Comparison of ENCODE assay signal across 16 mouse cellular contexts in the genomic region with DNA sequence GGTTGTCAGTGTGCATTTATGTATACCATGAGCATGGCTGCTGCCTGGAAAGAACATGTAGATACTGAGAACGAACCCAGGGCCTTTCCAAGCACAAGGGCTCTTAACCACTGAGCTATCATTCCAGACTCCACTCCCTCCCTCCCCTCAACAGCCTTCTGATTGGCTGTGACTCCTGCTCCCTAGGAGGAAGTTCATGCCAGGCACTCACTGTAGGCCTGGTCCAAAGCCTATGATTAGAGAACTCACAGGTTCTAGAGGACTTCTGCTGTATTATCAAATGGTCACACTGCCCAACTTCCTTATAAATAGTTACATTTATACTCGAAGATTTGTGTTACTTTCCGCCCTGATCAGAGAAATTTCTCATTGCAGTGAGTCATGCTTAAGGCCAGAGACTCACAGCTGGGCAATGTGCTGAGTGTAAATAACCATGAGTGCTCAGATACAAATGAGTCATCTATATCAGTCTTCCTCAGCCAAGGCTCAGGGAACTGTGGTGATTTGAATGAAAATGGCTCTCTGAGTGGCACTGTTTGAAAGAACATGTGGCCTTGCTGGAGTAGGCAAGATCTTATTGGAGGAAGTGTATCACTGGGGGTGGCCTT. TPM values are rescaled to one million over a fixed set of nuclear protein-coding genes. Genes with fewer than 3 reads are reported as not detected.
DNase-seq lines count a peak whose midpoint lies in the region; ATAC-seq and TF ChIP-seq lines count a peak whose summit lies in the region.
"Had no signal": no experiment of that assay in that cellular context is flagged by ENCODE, and none has a peak within 500 bp of the region (broad histone marks: within the 10 kb centered on the region; RNA-seq: fewer than 3 reads in every experiment).

No protein-coding gene starts in this region.

- no peak overlapping the region for H3K27ac ChIP-seq in stomach, postnatal 0 days (replicated peaks)
- H3K27ac ChIP-seq in hindbrain, embryonic 14.5 days: no peak overlapping the region
- H3K27ac ChIP-seq: forebrain, embryonic 15.5 days; heart, embryonic 13.5 days; liver, embryonic 13.5 days; midbrain, embryonic 12.5 days had no signal

- H3K9ac ChIP-seq in stomach, postnatal 0 days (ENCODE audit: low read length): no peak overlapping the region
- H3K9ac ChIP-seq in hindbrain, embryonic 14.5 days: no peak overlapping the region
- H3K9ac ChIP-seq: forebrain, embryonic 15.5 days; heart, embryonic 13.5 days; liver, embryonic 13.5 days; midbrain, embryonic 12.5 days had no signal

- H3K4me2 ChIP-seq in stomach, postnatal 0 days (replicated peaks; ENCODE audit: low read depth): no peak overlapping the region
- H3K4me2 ChIP-seq in hindbrain, embryonic 14.5 days (replicated peaks): no peak overlapping the region
- H3K4me2 ChIP-seq: forebrain, embryonic 15.5 days; heart, embryonic 13.5 days; liver, embryonic 13.5 days; midbrain, embryonic 12.5 days had no signal

- DNase-seq in urinary bladder, postnatal 14 days (ENCODE audit: low spot score): peak; percentile 10
- no peak for DNase-seq in urinary bladder, postnatal 25 days (ENCODE audit: low spot score)
- DNase-seq in Muller cell, postnatal 12 days (ENCODE audit: inconsistent ontology term): peak; percentile 63
- DNase-seq in brain, adult 2 months (ENCODE audit: low read depth, low spot score): peak; percentile 69
- DNase-seq in stomach, postnatal 0 days (ENCODE audit: low spot score): no peak
- DNase-seq in layer of hippocampus, postnatal 25 days (ENCODE audit: extremely low spot score in 1 of 2, low spot score in 1 of 2): no peak
- DNase-seq in hindbrain, embryonic 14.5 days (ENCODE audit: low spot score): no peak
- no peak for DNase-seq in right cerebral cortex, adult 18-20 months
- DNase-seq: cerebellum, adult 11 months; gastrocnemius, postnatal 25 days; kidney, adult 2 months; liver, embryonic 13.5 days had no signal

- no peak for TF ChIP-seq EP300 in stomach, postnatal 0 days (optimal IDR thresholded peaks at IDR 0.05)

- H3K36me3 ChIP-seq in stomach, postnatal 0 days (ENCODE audit: control insufficient read depth, insufficient read depth, low read length): no peaks in the 10 kb centered on the region
- H3K36me3 ChIP-seq in hindbrain, embryonic 14.5 days (replicated peaks; ENCODE audit: control insufficient read depth, insufficient read depth): no peaks in the 10 kb centered on the region
- H3K36me3 ChIP-seq: forebrain, embryonic 15.5 days; heart, embryonic 13.5 days; liver, embryonic 13.5 days; midbrain, embryonic 12.5 days had no signal

- H3K4me1 ChIP-seq in stomach, postnatal 0 days (replicated peaks; ENCODE audit: control insufficient read depth, insufficient read depth): no peaks in the 10 kb centered on the region
- no peaks in the 10 kb centered on the region for H3K4me1 ChIP-seq in hindbrain, embryonic 14.5 days (replicated peaks; ENCODE audit: control insufficient read depth, insufficient read depth, low read length)
- H3K4me1 ChIP-seq: heart, embryonic 13.5 days; liver, embryonic 13.5 days; midbrain, embryonic 12.5 days had no signal

- H3K27me3 ChIP-seq in stomach, postnatal 0 days (ENCODE audit: control insufficient read depth, insufficient read depth, low read length): no peaks in the 10 kb centered on the region
- no peaks in the 10 kb centered on the region for H3K27me3 ChIP-seq in hindbrain, embryonic 14.5 days (ENCODE audit: control insufficient read depth, insufficient read depth, low read length)
- H3K27me3 ChIP-seq: forebrain, embryonic 15.5 days; heart, embryonic 13.5 days; liver, embryonic 13.5 days; midbrain, embryonic 12.5 days had no signal

- ATAC-seq in stomach, postnatal 0 days (ENCODE audit: low FRiP score, low TSS enrichment): peak; percentile 95
- ATAC-seq in hindbrain, embryonic 14.5 days (ENCODE audit: low FRiP score): no peak
- ATAC-seq: forebrain, embryonic 15.5 days; hindbrain, embryonic 16.5 days had no signal

- H3K9me3 ChIP-seq in stomach, postnatal 0 days (ENCODE audit: control insufficient read depth, low read length): no peaks in the 10 kb centered on the region
- no peaks in the 10 kb centered on the region for H3K9me3 ChIP-seq in hindbrain, embryonic 14.5 days (ENCODE audit: control insufficient read depth, low read length)
- H3K9me3 ChIP-seq: forebrain, embryonic 15.5 days; heart, embryonic 13.5 days; liver, embryonic 13.5 days; midbrain, embryonic 12.5 days had no signal

- no peak overlapping the region for H3K4me3 ChIP-seq in stomach, postnatal 0 days (ENCODE audit: low read depth, low read length)
- no peak overlapping the region for H3K4me3 ChIP-seq in hindbrain, embryonic 14.5 days (replicated peaks; ENCODE audit: low read length)
- H3K4me3 ChIP-seq: forebrain, embryonic 15.5 days; heart, embryonic 13.5 days; liver, embryonic 13.5 days; midbrain, embryonic 12.5 days had no signal

- WGBS in stomach, postnatal 0 days: 47% methylated on average over 3 of the region's 3 CpGs
- 81% methylated on average over 3 of the region's 3 CpGs for WGBS in hindbrain, embryonic 14.5 days

- no peak for TF ChIP-seq CTCF in stomach, postnatal 0 days (IDR thresholded peaks at IDR 0.05; ENCODE audit: low read depth)

RNA-seq across cellular contexts. Expression of gene Apbb1ip, which starts 49.9 kb away (rescaled TPM):
- 0.79 and 1.5 TPM in 2 replicates for polyA plus RNA-seq in stomach, postnatal 0 days (2015; fragmentation: Nextera tagmentation; extraction: Ambion mirVana)
- 1 to 10 TPM; 5.4 to 6.2 TPM for total RNA-seq in layer of hippocampus, postnatal 25 days (2021)
- polyA plus RNA-seq in hindbrain, embryonic 14.5 days (2014; fragmentation: Nextera tagmentation; extraction: Ambion mirVana): 0.47 and 1.0 TPM in 2 replicates

Comparison
In these comparisons a context has a peak if more than half of its experiments do, and no peak if none do; other contexts are left out.
1. DNase-seq: peak in urinary bladder, postnatal 14 days (single experiment), Muller cell, postnatal 12 days (single experiment) and brain, adult 2 months (single experiment); none in urinary bladder, postnatal 25 days (single experiment), stomach, postnatal 0 days (single experiment), layer of hippocampus, postnatal 25 days (0 of 2), hindbrain, embryonic 14.5 days (single experiment) and right cerebral cortex, adult 18-20 months (single experiment).